Mouse (Mus musculus) midbrain, embryonic 14.5 days (tissue): ENCODE data around the gene Nedd1. TPM values are rescaled to one million over a fixed set of nuclear protein-coding genes. Genes with fewer than 3 reads are reported as not detected.

Experiments
- ATAC-seq: fragments of 200-750 bp; cut with Nextera tagmentation; 2 replicates; pipeline ENCODE4 v1.8.0; 2017; ENCODE audit warnings: moderate number of reproducible peaks, moderate library complexity; ENCODE audit not compliant: low FRiP score, low TSS enrichment
- DNase-seq: peaks from one replicate; pipeline ENCODE4 v3.0.0-alpha.2; 2015
- H3K27ac ChIP-seq: fragments of 300-500 bp; sonication (generic); replicated peaks from 2 replicates; pipeline ENCODE4 v1.5.1; 2014; ENCODE audit warnings: mild to moderate bottlenecking, low read depth, low read length, moderate library complexity
- H3K27me3 ChIP-seq: fragments of 300-500 bp; sonication (generic); 2 replicates; pipeline ENCODE4 v1.6.1; 2014; ENCODE audit warnings: low read length, control low read depth, mixed read lengths; ENCODE audit not compliant: control insufficient read depth, insufficient read depth
- H3K36me3 ChIP-seq: fragments of 300-500 bp; sonication (generic); 2 replicates; pipeline ENCODE4 v1.6.1; 2014; ENCODE audit warnings: low read length, control low read depth; ENCODE audit not compliant: control insufficient read depth, insufficient read depth
- H3K4me1 ChIP-seq: fragments of 300-500 bp; sonication (generic); 2 replicates; pipeline ENCODE4 v1.6.1; 2014; ENCODE audit warnings: mild to moderate bottlenecking, antibody characterized with exemption, low read length, control low read depth; ENCODE audit not compliant: control insufficient read depth, insufficient read depth
- H3K4me2 ChIP-seq: fragments of 300-500 bp; sonication (generic); 2 replicates; pipeline ENCODE4 v1.6.1; 2014; ENCODE audit warnings: mild to moderate bottlenecking, low read length, moderate library complexity
- H3K4me3 ChIP-seq: fragments of 300-500 bp; sonication (generic); replicated peaks from 2 replicates; pipeline ENCODE4 v1.5.1; 2014; ENCODE audit warnings: low read depth, low read length
- H3K9ac ChIP-seq: fragments of 300-500 bp; sonication (generic); replicated peaks from 2 replicates; pipeline ENCODE4 v1.6.1; 2014; ENCODE audit warnings: mild to moderate bottlenecking, low read length, moderate library complexity
- H3K9me3 ChIP-seq: fragments of 300-500 bp; sonication (generic); 2 replicates; pipeline ENCODE4 v1.6.1; 2016; ENCODE audit warnings: low read length, control low read depth, mixed read lengths; ENCODE audit not compliant: control insufficient read depth
- WGBS: fragments of 180-500 bp; shearing (Covaris S2); extraction: QIAGEN DNeasy Blood & Tissue Kit; methylation state at CpG from one replicate; pipeline ENCODE4 v1.1.7; 2014; 5-methylcytosine and 5-hydroxymethylcytosine counted together
- polyA plus RNA-seq: library from polyadenylated mRNA; unstranded; fragments of >200 nt; fragmentation: Nextera tagmentation; extraction: Ambion mirVana; gene quantifications from 2 replicates; pipeline ENCODE4 v1.2.1, GENCODE M21; 2014

Gene Nedd1
- polyA plus RNA-seq: 13.8 and 21.2 TPM in 2 replicates

DNA sequence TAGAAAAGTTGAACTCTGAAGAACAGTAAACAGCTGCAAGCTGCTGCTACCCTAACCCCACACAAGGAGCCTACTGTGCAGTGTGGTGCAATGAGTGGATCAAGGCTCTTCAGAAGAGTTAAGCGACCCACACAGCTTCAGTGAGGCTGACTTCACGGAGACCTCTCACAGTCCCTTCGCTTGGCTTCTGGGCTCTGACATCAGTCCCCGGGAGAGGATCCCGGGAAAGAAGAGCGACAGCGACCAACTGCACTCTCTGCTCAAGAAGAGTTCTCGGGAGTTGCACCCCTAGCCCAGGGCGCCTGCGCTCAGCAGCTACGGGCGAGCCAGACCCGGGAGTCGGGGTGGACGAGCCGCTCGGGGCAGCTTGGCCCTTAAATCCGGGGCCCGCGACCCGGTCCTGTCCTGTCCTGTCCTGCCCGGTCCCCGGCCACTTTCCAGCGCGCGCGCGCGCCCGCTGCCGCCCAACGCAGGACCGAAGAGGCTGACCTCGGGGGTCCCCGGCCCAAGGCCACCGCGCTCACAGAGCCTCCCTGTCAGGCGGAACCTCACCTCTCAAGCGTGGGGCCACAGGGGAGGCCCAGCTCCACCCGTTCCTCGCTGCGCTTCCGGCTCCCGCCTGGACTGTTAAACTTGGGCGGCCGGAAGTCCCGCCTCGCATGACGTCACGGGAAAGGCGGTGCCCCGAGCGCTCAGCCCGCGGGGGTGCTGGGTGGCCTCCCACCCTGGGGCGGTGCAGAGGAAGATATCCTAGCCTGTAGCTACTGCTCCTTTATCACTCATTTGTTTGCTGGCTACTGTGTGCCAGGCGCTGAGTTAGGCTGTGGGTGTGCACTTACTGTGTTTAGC is at the start of gene Nedd1:
Nedd1 (minus strand) TSS at position 650 of the 849 bp plus-strand sequence.
- peak within 1 kb of the TSS; percentile 75 for H3K27ac ChIP-seq
- peak; percentile 97 for ATAC-seq
- H3K9me3 ChIP-seq: no peaks in the 10 kb centered on the region
- DNase-seq: peak; percentile 96
- H3K4me3 ChIP-seq: peak within 1 kb of the TSS; percentile 87
- H3K36me3 ChIP-seq: no peaks in the 10 kb centered on the region
- 0 out of 2 replicates have a peak, but pooled peaks cover 3% of the 10 kb centered on the region for H3K4me1 ChIP-seq
- peak within 1 kb of the TSS; percentile 80 for H3K9ac ChIP-seq
- under 1% methylated on average over 57 of the region's 57 CpGs for WGBS
- H3K4me2 ChIP-seq: peak within 1 kb of the TSS; percentile 88
- no peaks in the 10 kb centered on the region for H3K27me3 ChIP-seq

DNA sequence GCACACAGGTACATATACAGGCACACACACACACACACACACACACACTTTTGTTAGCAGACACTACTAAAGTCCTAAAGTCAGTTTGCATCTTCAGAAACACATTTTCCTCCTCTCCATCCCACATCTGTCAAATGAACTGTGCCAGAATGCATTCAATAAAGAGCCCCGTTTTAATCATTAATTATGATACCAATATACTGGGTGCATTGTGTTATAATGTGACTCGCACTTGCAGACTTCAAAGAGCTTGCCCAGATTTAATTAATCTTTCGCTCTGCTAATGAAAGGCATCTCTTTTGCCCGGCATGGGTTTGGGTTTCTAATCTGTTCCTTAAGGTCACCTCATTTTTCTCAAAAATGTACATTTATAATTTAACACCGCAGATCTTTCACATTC is 32.1 kb upstream of the Nedd1 start:
- Histone ChIP-seq H3K27me3 (no peaks in the 10 kb centered on the region), H3K27ac (no peak overlapping the region), H3K9ac (no peak overlapping the region), H3K4me1 (no peaks in the 10 kb centered on the region), H3K4me2 (no peak overlapping the region), H3K4me3 (no peak overlapping the region), H3K36me3 (no peaks in the 10 kb centered on the region), H3K9me3 (no peaks in the 10 kb centered on the region)
- WGBS: 86% methylated on average over 5 of the region's 5 CpGs
- no peak for ATAC-seq
- peak; percentile 13 for DNase-seq

DNA sequence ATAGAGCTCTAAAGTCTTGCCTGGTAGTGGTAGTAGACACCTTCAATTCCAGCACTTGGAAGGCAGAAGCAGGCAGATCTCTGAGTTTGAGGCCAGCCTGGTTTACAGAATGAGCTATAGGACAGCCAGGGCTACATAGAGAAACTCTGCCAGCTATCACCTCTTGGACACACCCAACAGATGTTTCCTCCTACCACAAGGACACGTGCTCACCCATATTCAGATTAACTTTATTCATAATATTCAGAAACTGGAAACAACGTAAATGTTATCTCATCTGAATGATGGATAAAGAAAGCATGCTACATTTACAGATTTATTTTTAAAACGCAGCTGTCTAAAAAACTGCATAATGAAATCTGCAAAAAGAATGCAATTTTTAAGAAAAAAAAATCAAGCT is 8.1 kb upstream of the Nedd1 start:
- no peak overlapping the region for H3K4me2 ChIP-seq
- WGBS: 89% methylated on average over 3 of the region's 3 CpGs
- H3K27me3 ChIP-seq: no peaks in the 10 kb centered on the region
- no peaks in the 10 kb centered on the region for H3K4me1 ChIP-seq
- no peak overlapping the region for H3K9ac ChIP-seq
- ATAC-seq: no peak
- no peak for DNase-seq
- H3K36me3 ChIP-seq: no peaks in the 10 kb centered on the region
- H3K4me3 ChIP-seq: no peak overlapping the region
- no peak overlapping the region for H3K27ac ChIP-seq
- H3K9me3 ChIP-seq: no peaks in the 10 kb centered on the region

DNA sequence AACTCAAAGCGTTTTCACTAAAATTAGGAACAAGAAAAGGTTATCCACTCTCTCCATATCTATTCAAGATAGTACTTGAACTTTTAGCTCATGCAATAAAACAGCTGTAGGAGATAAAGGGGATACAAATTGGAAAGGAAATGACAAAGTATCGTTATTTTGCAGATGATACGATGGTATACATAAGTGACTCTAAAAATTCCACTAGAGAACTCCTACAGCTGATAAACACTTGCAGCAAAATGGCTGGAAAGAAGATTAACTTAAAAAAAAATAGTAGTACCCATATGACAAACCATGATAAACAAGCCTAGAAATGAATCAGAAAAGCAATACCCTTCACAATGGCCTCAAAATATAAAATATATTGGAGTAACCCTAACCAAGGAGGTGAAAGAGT is 6.5 kb upstream of the Nedd1 start:
- DNase-seq (no peak), ATAC-seq (no peak)
- Histone ChIP-seq H3K4me2 (no peak overlapping the region), H3K9me3 (no peaks in the 10 kb centered on the region), H3K4me1 (no peaks in the 10 kb centered on the region), H3K4me3 (no peak overlapping the region), H3K27ac (no peak overlapping the region), H3K36me3 (no peaks in the 10 kb centered on the region), H3K27me3 (no peaks in the 10 kb centered on the region), H3K9ac (no peak overlapping the region)
- WGBS: 90% methylated on average over 3 of the region's 3 CpGs

DNA sequence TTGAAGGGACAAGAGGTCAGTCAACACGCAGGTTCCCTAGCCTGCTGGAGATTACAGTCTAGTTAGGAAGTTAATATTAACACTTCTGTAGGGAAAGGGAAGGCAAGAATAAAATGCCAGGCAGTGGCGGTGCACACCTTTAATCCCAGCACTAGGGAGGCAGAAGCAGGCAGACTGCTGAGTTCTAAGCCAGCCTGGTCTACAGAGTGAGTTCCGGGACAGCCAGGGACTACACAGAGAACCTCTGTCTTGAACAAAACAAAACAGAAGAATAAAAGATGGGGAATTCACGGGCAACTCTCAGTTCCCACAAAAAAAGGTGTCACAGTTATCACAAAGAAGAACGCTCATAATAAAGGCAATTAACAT is 384 bp upstream of the Nedd1 start:
- no peaks in the 10 kb centered on the region for H3K27me3 ChIP-seq
- H3K27ac ChIP-seq: peak overlapping the region; percentile 75
- DNase-seq (no peak), ATAC-seq (no peak)
- H3K36me3 ChIP-seq: no peaks in the 10 kb centered on the region
- peak overlapping the region; percentile 88 for H3K4me2 ChIP-seq
- WGBS: 26% methylated on average over 5 of the region's 5 CpGs
- H3K9ac ChIP-seq: peak overlapping the region; percentile 80
- no peaks in the 10 kb centered on the region for H3K9me3 ChIP-seq
- H3K4me3 ChIP-seq: peak overlapping the region; percentile 87
- H3K4me1 ChIP-seq: 0 out of 2 replicates have a peak, but pooled peaks cover 3% of the 10 kb centered on the region

DNA sequence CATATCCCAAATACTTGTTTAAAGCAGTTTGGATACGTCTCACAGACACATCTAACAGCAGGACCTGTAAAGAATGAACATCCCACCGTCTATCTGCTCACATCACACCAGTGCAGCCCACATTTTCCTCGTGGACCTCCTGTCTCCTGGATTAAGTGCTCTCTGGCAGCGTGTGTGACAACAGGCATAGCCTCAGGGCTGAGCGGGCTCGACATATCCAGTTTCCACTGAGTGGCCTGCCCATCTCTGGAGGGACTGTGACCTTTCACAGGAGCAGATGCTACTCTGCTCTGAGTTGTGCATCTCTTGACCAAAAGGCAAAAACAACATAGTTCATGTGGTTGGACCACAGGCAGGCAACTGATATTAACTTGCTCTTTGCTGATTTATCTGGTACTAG is 23.2 kb downstream of the Nedd1 start:
- H3K27me3 ChIP-seq: no peaks in the 10 kb centered on the region
- no peaks in the 10 kb centered on the region for H3K4me1 ChIP-seq
- ATAC-seq (no peak), DNase-seq (no peak)
- no peak overlapping the region for H3K27ac ChIP-seq
- H3K9ac ChIP-seq: no peak overlapping the region
- 64% methylated on average over 6 of the region's 6 CpGs for WGBS
- no peaks in the 10 kb centered on the region for H3K9me3 ChIP-seq
- no peak overlapping the region for H3K4me3 ChIP-seq
- H3K4me2 ChIP-seq: no peak overlapping the region
- peaks cover 14% of the 10 kb centered on the region; the same call in 1 of the 2 replicates for H3K36me3 ChIP-seq

DNA sequence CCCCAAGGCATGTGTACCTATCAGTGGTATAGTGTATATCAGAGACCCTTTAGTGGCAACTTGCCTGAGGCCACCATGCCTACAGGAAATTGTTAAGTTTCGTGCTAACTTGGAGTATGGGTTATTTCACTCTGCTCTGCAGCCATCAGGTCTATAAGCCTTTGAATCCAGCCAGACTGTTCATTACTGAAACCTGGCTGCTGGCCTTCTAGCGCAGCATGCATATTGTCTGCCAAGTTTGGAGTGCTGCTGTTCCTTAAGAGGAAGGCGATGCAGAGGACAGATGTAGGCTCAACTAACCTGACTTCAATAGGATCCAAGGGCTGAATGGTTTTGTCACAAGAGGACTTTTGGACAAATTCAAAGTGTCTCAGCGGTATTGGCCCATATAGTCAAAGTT is 47.2 kb downstream of the Nedd1 start:
- DNase-seq (no peak), ATAC-seq (no peak)
- Histone ChIP-seq H3K4me2 (no peak overlapping the region), H3K27me3 (no peaks in the 10 kb centered on the region), H3K9ac (no peak overlapping the region), H3K36me3 (no peaks in the 10 kb centered on the region), H3K9me3 (no peaks in the 10 kb centered on the region), H3K4me3 (no peak overlapping the region), H3K4me1 (no peaks in the 10 kb centered on the region), H3K27ac (no peak overlapping the region)
- WGBS: 95% methylated on average over 4 of the region's 4 CpGs

DNA sequence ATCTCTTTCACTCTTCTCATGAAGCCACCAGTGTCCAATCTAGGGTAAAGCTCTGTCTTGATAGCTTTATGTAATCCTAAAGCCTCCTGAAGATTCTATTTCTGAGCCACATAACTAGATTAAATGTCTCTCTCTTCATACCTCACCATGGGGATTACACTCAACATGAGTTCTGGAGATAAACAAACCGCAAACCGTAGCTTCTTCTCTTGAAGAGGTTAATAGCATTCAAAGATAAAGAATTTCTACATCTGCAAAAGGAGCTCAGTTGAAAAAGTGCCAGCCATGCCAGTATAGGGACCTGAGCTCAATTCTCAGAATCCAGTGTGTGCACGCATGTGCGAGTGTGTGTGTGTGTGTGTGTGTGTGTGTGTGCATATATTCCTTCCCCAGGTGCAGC is 50.3 kb downstream of the Nedd1 start:
- 90% methylated on average over 4 of the region's 4 CpGs for WGBS
- Histone ChIP-seq H3K4me3 (no peak overlapping the region), H3K4me1 (no peaks in the 10 kb centered on the region), H3K36me3 (no peaks in the 10 kb centered on the region), H3K4me2 (no peak overlapping the region), H3K9me3 (no peaks in the 10 kb centered on the region), H3K9ac (no peak overlapping the region), H3K27ac (no peak overlapping the region), H3K27me3 (no peaks in the 10 kb centered on the region)
- no peak for DNase-seq
- ATAC-seq: no peak

DNA sequence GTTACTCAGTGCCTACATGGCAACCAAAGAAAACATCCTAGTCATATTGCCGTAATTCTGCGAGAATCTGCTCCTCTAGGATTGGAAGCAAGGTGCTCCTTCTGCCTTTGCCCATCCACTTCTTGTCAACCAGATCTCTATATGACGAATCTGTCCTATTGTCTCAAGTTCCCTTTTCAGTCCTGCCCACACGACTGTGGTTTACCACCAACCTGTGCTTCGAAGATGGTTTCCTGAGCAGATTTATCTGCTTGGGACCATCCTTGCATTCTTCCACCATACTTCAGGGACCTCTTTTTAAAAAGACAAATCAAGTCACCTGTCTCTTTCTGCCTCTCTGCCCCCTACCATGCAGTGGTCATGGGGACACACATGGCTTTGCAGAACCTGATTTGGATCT is 56.9 kb downstream of the Nedd1 start:
- H3K27me3 ChIP-seq: no peaks in the 10 kb centered on the region
- 88% methylated on average over 5 of the region's 5 CpGs for WGBS
- ATAC-seq: no peak

More for the DNA sequence above, 56.9 kb downstream of the Nedd1 start:
- Histone ChIP-seq H3K4me1 (no peaks in the 10 kb centered on the region), H3K4me3 (no peak overlapping the region), H3K9ac (no peak overlapping the region), H3K27ac (no peak overlapping the region), H3K36me3 (no peaks in the 10 kb centered on the region), H3K9me3 (0 out of 2 replicates have a peak, but pooled peaks cover 3% of the 10 kb centered on the region), H3K4me2 (no peak overlapping the region)
- no peak for DNase-seq
